Mouse (Mus musculus): Measurements from ENCODE around the gene Nr1h4. TPM values are rescaled to one million over a fixed set of nuclear protein-coding genes. Genes with fewer than 3 reads are reported as not detected.
"Not testable (repeated sequence)": the region's sequence is repeated elsewhere in the genome, so short reads cannot be mapped to it uniquely, and the experiment has no call there.

Nr1h4 gene
- polyA plus RNA-seq (2015; fragmentation: Nextera tagmentation; extraction: Ambion mirVana) = 0.09 TPM in 2 replicates

DNA sequence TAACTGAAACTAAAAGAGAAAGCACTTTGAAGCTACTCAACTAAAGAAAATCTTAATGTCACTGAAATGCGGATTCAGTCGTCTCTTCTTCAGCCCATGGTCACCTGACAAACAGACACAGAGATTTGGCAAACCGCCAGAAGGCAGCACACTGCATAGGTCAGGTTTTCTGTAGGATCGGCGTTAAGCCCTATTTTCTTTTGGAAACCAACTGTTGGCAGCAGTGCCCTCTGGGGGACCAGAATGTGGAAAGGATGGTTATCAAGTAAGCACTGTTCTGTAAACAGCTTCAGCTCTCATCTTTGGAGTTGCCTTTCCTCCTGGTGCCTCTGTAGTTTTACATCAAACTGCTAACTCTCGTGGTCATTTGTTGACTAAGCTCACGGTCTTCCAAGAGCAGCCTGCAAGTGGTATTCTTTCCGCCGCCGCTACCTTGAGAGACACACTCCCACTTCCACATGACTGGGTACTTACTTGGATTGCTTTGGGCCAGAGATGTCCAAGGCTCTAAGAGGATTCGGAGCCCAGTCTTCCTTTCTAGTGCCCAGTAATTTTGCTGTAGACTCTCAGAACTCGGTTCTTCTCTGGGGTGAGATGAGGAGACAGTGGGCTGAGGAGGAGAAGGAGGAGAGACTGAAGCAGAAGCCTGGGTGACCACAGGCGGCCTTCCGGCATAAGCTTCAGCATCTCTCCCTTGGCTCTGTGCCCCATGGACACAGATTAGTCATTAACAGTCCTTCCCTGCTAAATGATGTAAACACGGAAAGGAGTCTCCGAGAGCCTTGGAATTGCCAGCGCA lies at the start of gene Nr1h4:
Gene Nr1h4 (minus strand): TSS at position 657 of the 799 bp plus-strand sequence.
- no peak within 1 kb of the TSS for H3K4me2 ChIP-seq
- H3K4me3 ChIP-seq = no peak within 1 kb of the TSS
- H3K9ac ChIP-seq = no peak within 1 kb of the TSS
- no peaks in the 10 kb centered on the region for H3K27me3 ChIP-seq
- 69% methylated on average over 17 of the region's 17 CpGs for WGBS
- no peak within 1 kb of the TSS for H3K27ac ChIP-seq
- H3K4me1 ChIP-seq = no peaks in the 10 kb centered on the region
- no peak for ATAC-seq (ENCODE audit: insufficient number of reproducible peaks, low FRiP score, low TSS enrichment, low read depth)
- no peaks in the 10 kb centered on the region for H3K9me3 ChIP-seq
- no peaks in the 10 kb centered on the region for H3K36me3 ChIP-seq

DNA sequence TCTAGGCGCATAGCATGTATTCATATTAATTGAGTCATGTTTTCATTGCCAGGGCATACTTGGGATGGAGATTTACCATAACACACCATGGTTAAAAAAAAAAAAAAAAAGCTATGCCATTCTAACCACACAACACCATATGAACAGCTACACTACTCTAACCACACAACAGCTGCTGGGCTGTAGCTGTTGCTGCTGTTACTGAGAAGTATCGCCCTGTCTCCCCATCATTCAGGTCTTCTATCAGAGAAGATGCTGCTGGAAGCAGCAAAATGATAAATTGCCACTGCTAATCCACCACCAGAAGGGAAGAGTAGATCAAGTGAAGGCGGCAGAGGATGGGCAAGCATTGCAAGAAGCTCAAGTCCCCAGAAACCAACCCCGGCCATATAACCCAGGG lies 45.4 kb upstream of the Nr1h4 start:
- no peak for ATAC-seq (ENCODE audit: insufficient number of reproducible peaks, low FRiP score, low TSS enrichment, low read depth)
- H3K4me2 ChIP-seq = no peak overlapping the region
- WGBS = 87% methylated on average over 4 of the region's 4 CpGs
- no peak overlapping the region for H3K9ac ChIP-seq
- no peaks in the 10 kb centered on the region for H3K27me3 ChIP-seq
- H3K4me3 ChIP-seq = no peak overlapping the region
- H3K4me1 ChIP-seq = no peaks in the 10 kb centered on the region
- no peak overlapping the region for H3K27ac ChIP-seq
- H3K36me3 ChIP-seq = no peaks in the 10 kb centered on the region
- H3K9me3 ChIP-seq = no peaks in the 10 kb centered on the region

DNA sequence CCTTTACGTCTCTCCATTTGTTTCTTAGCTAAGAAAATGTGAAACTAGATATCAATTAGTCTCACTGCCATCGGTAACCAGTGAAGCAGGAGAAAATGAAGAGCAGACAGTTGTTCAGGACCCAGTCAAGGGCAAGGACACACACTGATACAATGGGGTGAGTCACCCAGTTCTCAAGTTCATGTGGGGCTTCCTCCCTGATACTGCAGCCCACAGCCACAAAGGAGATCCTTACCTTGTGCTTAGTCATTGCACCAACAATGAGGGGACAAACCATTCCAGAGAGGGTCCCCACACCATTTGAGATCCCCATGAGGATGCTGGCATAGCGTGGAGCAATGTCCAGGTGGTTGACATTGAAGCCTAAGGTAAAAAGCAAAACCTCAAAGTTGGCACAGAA lies 44.3 kb upstream of the Nr1h4 start:
- Histone ChIP-seq H3K9ac (no peak overlapping the region), H3K9me3 (no peaks in the 10 kb centered on the region), H3K27ac (no peak overlapping the region), H3K27me3 (no peaks in the 10 kb centered on the region), H3K4me2 (no peak overlapping the region), H3K4me3 (no peak overlapping the region), H3K4me1 (no peaks in the 10 kb centered on the region), H3K36me3 (no peaks in the 10 kb centered on the region)
- ATAC-seq (ENCODE audit: insufficient number of reproducible peaks, low FRiP score, low TSS enrichment, low read depth) = no peak
- 76% methylated on average over 3 of the region's 3 CpGs for WGBS

DNA sequence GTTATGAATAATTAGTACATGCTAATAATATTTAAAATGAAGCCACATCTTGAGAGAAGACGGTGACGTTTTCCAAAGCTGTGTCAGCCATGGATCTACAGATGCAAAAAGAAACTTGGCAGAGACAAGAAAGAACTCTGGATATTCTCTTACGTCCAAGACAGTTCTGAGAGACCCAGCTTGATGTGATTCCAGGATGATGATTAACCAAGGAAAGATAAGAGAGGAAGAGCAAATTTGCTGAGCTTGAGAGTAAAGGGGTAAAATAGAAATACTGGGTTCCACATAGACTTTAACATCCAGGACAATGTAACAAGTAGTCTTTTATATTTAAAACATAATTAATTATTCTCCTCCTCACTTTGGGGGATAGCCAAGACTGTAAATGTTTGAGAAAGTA lies 40.0 kb upstream of the Nr1h4 start:
- no peak for ATAC-seq (ENCODE audit: insufficient number of reproducible peaks, low FRiP score, low TSS enrichment, low read depth)
- Histone ChIP-seq H3K27me3 (no peaks in the 10 kb centered on the region), H3K4me1 (no peaks in the 10 kb centered on the region), H3K4me3 (no peak overlapping the region), H3K9me3 (no peaks in the 10 kb centered on the region), H3K27ac (no peak overlapping the region), H3K9ac (no peak overlapping the region), H3K36me3 (no peaks in the 10 kb centered on the region), H3K4me2 (no peak overlapping the region)
- WGBS = 84% methylated on average over 3 of the region's 3 CpGs

DNA sequence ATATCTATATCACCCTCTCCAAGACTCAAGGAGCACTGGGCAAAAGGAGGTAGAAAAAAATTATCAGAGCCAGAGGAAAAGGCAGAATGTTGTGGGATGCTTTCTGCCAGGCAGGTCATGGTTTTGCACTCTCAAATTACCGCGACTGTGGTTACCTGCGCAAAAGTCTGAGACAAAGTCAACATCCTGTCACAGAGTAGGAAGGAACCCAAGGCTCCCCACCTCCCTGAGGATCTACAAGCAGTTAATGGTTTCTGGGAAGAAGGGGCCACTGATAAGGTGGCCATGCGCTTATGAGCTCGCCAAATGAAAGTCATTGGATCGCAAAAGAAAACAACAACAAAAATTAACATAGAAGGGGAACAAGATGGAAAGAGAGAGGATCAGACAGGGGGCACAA lies 39.6 kb upstream of the Nr1h4 start:
- Histone ChIP-seq H3K9me3 (no peaks in the 10 kb centered on the region), H3K9ac (no peak overlapping the region), H3K27ac (no peak overlapping the region), H3K4me3 (no peak overlapping the region), H3K27me3 (no peaks in the 10 kb centered on the region), H3K4me1 (no peaks in the 10 kb centered on the region), H3K4me2 (no peak overlapping the region), H3K36me3 (no peaks in the 10 kb centered on the region)
- ATAC-seq (ENCODE audit: insufficient number of reproducible peaks, low FRiP score, low TSS enrichment, low read depth) = no peak
- 82% methylated on average over 6 of the region's 6 CpGs for WGBS

DNA sequence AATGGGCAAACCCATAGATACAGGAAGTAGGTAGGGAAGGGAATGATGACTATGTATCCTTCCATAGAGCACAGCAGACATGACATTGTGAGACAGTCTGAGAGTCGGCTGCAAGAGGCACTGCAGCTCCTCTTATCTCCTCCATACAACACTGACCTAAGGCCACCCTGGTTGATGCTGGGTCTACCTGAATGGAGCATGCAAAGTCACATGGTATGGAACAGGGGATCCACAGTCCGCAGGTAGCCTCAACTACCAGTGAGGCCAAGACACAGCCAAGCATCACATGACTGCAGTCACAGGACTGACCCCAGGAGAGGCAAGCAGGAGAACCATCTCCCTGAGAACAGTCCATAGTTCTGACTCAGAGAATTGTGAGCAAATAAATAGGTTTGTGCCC lies 34.0 kb upstream of the Nr1h4 start:
- Histone ChIP-seq H3K36me3 (no peaks in the 10 kb centered on the region), H3K9me3 (no peaks in the 10 kb centered on the region), H3K4me3 (no peak overlapping the region), H3K4me2 (no peak overlapping the region), H3K9ac (no peak overlapping the region), H3K27me3 (no peaks in the 10 kb centered on the region), H3K4me1 (no peaks in the 10 kb centered on the region), H3K27ac (no peak overlapping the region)
- WGBS = 92% methylated on average over 2 of the region's 2 CpGs
- ATAC-seq (ENCODE audit: insufficient number of reproducible peaks, low FRiP score, low TSS enrichment, low read depth) = no peak

DNA sequence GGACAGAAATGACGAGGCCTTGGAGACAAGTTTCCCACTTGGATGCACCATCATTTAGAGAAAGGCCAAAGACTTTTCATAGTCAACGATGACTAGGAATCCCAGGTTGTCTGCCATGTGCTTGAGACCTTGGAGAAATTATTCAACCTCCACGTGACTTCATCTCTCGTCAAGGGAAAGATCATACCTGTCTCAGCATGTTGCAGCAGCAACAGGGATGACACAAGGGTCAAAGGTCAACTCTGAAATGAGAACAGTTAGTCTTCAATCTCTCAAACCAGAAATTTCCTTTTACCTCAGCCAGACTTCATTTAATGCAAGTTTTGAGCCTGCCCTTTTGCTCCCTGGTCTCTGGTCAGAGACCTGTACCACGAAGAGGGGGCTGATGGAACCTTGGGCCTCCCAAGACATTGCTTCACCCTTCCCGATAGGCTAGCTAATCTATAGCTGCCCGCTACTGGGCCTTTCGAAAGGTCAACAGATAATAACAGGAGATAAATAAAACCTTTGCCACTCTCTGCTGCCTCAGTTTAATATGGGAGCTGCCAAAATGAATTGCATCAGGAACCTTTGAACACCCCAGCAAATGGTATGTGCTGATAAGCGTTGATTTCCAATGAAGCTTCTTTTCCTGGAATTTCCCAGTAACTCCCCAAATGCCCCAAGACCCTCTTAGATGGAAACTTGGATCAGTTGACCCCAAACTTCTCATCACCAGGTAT lies 32.1 kb upstream of the Nr1h4 start:
- H3K36me3 ChIP-seq = no peaks in the 10 kb centered on the region
- no peaks in the 10 kb centered on the region for H3K9me3 ChIP-seq
- H3K4me3 ChIP-seq = no peak overlapping the region
- H3K4me1 ChIP-seq = no peaks in the 10 kb centered on the region
- H3K9ac ChIP-seq = no peak overlapping the region
- no peaks in the 10 kb centered on the region for H3K27me3 ChIP-seq
- H3K27ac ChIP-seq = no peak overlapping the region
- WGBS = 82% methylated on average over 9 of the region's 9 CpGs
- H3K4me2 ChIP-seq = no peak overlapping the region
- ATAC-seq (ENCODE audit: insufficient number of reproducible peaks, low FRiP score, low TSS enrichment, low read depth) = no peak

DNA sequence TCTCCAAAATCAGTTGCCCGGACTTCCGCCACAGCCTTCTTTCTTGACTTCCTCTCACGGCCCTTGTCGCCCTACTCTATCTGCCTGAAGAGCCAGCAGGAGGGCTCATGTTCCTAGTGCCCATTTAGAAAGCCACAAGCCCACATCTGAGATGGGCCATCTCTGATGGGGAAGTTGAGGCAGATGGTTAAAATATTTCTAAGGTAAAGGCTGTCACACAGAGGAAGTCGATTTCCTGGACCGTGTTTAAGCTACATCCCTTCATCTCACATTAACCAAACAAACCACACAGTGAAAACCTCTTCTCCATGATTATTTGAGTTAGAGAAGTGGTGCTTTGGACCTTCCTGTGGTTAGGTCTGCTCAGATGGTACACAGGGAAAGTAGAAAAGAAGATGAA lies 28.7 kb upstream of the Nr1h4 start:
- no peak overlapping the region for H3K9ac ChIP-seq
- H3K4me1 ChIP-seq = no peaks in the 10 kb centered on the region
- no peaks in the 10 kb centered on the region for H3K36me3 ChIP-seq
- H3K9me3 ChIP-seq = no peaks in the 10 kb centered on the region
- 91% methylated on average over 6 of the region's 6 CpGs for WGBS
- no peak for ATAC-seq (ENCODE audit: insufficient number of reproducible peaks, low FRiP score, low TSS enrichment, low read depth)
- no peak overlapping the region for H3K4me2 ChIP-seq
- H3K27me3 ChIP-seq = no peaks in the 10 kb centered on the region
- no peak overlapping the region for H3K27ac ChIP-seq
- H3K4me3 ChIP-seq = no peak overlapping the region

DNA sequence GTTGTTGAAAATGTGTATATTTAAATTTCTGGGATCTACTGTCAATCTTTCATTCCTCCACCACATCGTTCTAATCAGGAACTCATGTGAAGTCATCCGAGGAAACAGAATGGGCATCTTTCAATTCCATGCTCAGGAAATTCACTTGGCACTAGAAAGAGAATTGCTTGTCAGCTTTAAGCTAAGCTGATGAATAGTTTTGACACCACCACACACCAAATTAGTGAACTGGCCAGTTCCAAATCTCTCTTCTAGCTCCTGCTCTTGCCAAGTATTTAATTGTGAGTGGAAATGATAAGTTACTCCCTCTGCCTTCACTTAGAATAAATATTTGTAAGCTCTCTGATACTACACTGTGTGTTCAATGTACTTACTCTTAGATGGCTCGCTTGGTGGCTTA lies 26.0 kb upstream of the Nr1h4 start:
- Histone ChIP-seq H3K27me3 (no peaks in the 10 kb centered on the region), H3K9me3 (no peaks in the 10 kb centered on the region), H3K36me3 (no peaks in the 10 kb centered on the region), H3K4me1 (no peaks in the 10 kb centered on the region), H3K27ac (no peak overlapping the region), H3K4me2 (no peak overlapping the region), H3K4me3 (no peak overlapping the region), H3K9ac (no peak overlapping the region)
- no peak for ATAC-seq (ENCODE audit: insufficient number of reproducible peaks, low FRiP score, low TSS enrichment, low read depth)
- WGBS = 77% methylated on average over 3 of the region's 3 CpGs

DNA sequence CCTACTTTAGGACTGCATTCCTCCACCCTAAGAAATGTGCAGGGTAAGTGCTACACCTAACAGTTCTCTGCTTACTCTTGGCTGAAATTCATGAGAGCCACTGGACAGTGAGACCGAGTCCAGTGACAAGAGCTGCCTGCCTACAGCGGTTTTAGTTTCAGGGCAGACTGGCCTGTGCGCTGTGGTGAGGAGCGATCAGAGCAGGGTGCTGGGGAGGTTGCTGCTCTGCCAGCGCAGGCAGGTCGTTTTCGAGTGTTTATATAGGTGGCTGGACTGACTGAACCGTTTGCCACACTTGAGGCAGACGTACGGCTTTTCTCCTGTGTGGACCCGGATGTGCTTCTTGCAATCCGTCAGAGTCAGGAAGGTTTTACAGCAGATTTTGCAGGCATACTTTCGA lies 21.5 kb upstream of the Nr1h4 start:
- H3K9me3 ChIP-seq; H3K4me2 ChIP-seq; H3K27ac ChIP-seq; H3K27me3 ChIP-seq; H3K4me3 ChIP-seq; ATAC-seq (ENCODE audit: insufficient number of reproducible peaks, low FRiP score, low TSS enrichment, low read depth); H3K9ac ChIP-seq; H3K4me1 ChIP-seq; H3K36me3 ChIP-seq: not testable (repeated sequence)
- WGBS = 77% methylated on average over 13 of the region's 13 CpGs

DNA sequence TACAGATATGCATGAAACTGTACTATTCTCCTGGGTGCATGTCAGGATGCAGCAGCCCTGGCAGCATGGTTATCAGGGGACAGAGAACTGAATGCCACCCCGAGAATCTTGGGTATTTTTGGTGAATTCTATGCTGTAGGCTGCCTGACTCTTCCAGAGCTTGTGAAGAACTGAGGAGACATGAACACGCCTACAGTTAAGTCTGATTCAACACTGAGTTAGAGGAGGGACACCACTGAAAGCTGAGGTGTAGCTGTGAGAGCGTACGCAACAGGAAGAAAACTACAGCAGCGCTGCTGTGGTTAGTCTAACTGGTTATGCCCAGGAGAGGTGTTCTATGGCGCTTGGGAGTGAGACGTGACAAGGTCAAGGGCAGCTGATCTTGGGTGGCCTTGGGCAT lies 20.5 kb upstream of the Nr1h4 start:
- not testable (repeated sequence) for H3K27ac ChIP-seq; H3K36me3 ChIP-seq; H3K4me1 ChIP-seq; H3K27me3 ChIP-seq; H3K9me3 ChIP-seq; ATAC-seq (ENCODE audit: insufficient number of reproducible peaks, low FRiP score, low TSS enrichment, low read depth); H3K9ac ChIP-seq; H3K4me3 ChIP-seq; H3K4me2 ChIP-seq
- WGBS = 86% methylated on average over 7 of the region's 7 CpGs

DNA sequence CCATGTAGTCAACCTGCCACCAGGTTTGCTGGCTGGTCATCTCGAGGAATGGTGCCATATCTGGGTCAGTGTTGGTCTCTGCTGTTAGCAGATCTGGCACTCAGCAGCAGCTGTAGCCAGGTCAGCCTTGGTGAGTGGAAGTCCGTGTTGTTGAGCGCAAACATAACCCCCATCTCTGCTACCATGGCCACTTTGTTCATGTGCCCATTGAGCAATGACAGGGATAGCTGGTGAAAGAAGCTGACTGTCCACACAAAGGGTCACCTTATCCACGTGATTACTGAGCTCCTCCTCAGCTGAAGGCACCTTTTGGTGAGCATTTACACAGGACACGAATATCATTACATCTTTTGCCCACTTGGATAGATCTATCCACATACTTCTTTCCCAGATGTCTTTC lies 19.6 kb upstream of the Nr1h4 start:
- no peak for ATAC-seq (ENCODE audit: insufficient number of reproducible peaks, low FRiP score, low TSS enrichment, low read depth)
- no peak overlapping the region for H3K27ac ChIP-seq
- no peak overlapping the region for H3K4me2 ChIP-seq
- no peaks in the 10 kb centered on the region for H3K36me3 ChIP-seq
- H3K27me3 ChIP-seq = no peaks in the 10 kb centered on the region
- no peaks in the 10 kb centered on the region for H3K9me3 ChIP-seq
- H3K4me1 ChIP-seq = no peaks in the 10 kb centered on the region
- no peak overlapping the region for H3K9ac ChIP-seq
- H3K4me3 ChIP-seq = no peak overlapping the region
- WGBS = 72% methylated on average over 5 of the region's 5 CpGs

Measured in limb, embryonic 15.5 days (tissue).